Mouse (Mus musculus) layer of hippocampus, adult 9-11 months (tissue): ENCODE measurements at regions not wholly inside any gene's neighbourhood (a gene's known extent, or its start where the extent isn't known, plus 50 kb on each side); places are given as distances from the start of the nearest gene placed in this dataset.

Source experiments
- DNase-seq: peaks from one replicate; pipeline ENCODE4 v3.0.0; 2022

- DNase-seq: no peak
These were observed 1143.8 kb downstream of the 4930447A16Rik start for GRCm38 (mm10) chr15:38569011-38569640.

DNA sequence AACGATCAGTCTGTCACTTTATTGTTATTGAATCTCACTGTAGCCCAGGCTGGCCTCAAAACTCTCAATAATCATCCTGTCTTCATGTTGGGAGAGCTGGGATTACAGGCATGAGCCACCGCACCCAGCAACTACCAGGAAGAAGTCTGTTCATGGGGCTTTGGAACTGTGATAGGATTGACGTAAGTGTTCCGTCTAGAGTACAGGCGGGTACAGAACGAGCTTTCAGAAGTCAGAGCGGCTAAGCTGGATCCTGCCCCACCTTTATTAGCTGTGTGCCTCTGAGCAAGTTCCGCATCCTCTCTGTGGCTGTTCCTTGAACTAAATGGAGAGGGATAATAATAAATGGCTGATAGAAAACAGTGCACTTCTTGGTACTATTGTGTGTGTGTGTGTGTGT lies 1144.8 kb downstream of the 4930447A16Rik start:
- no peak for DNase-seq

- peak; percentile 8 for DNase-seq
These were observed 1145.4 kb downstream of the 4930447A16Rik start for GRCm38 (mm10) chr15:38570735-38571134.

- no peak for DNase-seq
These were observed 1147.3 kb downstream of the 4930447A16Rik start for GRCm38 (mm10) chr15:38572652-38573051.

GRCm38 (mm10) chr15:38574447-38574846 lies 1149.1 kb downstream of the 4930447A16Rik start:
- DNase-seq: no peak

- DNase-seq: no peak
These were observed 1149.9 kb downstream of the 4930447A16Rik start for GRCm38 (mm10) chr15:38575254-38575653.

DNA sequence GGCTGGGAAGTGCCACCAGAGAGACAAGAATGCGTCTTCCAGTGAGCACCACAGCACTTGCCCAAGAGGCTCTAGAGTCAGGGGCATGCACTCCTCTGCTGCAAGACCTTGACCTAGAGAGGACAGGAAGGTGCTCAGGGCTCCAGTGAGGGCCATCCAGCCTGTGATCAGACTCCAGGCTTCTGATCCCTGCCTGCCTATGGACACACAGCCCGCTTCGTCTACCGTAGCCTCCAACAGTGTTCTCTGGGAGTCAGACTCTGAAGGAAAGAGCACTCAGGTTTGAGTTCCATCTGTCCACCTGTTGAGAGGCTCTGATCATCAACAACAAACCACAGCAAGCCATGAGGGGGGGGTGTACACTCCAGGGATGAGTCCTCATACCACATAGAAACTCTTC lies 1152.3 kb downstream of the 4930447A16Rik start:
- DNase-seq: no peak

DNA sequence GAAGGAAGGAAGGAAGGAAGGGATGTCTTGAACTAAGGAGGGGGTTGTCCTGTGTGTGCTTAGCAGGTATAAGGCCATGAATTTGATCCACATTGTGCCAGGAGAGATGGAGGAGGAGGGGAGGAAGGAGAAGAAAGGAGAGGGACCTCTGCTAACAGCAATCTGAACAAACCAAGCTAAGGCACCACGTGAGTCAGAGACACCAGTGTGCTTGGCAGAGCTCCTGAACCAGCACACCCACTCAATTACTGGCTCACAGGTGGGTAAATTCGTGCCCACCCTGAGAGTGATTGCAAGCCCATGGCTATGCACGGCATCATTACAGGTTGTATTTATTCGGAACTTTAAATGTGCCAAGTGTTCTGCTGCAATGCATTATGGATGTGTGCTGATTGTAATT lies 1154.1 kb downstream of the 4930447A16Rik start:
- DNase-seq: no peak

DNA sequence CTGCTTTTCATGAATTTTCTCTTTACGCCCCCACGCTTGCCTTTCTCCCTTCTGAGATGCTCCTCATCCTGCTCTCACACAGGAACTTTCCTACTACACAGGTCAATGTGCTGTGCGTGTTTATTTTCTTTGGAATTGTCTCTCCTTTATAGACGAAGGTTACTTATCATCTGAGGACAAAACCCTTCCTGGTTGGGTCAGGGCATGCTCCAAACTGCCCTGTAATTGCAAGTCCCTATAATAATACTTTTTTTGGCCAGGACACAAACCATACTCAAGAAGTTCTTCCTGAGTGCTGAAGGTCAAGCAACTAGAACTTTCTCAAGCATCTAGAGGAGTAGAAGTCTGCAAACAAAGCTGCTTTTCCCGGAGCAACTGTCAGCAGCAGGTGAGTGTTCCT lies 1158.1 kb downstream of the 4930447A16Rik start:
- no peak for DNase-seq

GRCm38 (mm10) chr15:38584425-38584824 lies 1159.1 kb downstream of the 4930447A16Rik start:
- DNase-seq: no peak

DNA sequence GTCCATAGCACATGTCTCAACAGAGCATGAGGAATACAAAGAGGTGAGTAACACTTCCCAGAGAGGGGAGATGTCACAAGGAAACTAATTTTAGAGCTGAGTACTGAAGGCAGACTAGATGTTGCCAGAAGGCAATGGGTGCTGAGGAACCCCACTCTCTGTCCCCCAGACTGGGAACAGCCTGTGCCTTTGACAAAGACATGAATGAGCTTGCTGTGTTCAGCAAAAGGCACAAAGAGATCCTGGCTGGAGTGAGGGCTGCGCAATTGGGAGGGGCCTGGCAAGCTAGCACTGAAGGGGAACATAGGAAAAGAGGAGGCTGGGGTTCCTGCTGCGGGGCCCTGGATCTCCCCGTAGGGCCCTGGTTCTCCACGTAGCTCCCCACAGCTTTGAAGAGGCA lies 1160.3 kb downstream of the 4930447A16Rik start:
- peak; percentile 82 for DNase-seq

- no peak for DNase-seq
These were observed 1161.2 kb downstream of the 4930447A16Rik start for GRCm38 (mm10) chr15:38586594-38586993.

- DNase-seq: no peak
These were observed 1162.9 kb downstream of the 4930447A16Rik start for GRCm38 (mm10) chr15:38588268-38588667.

- DNase-seq: no peak
These were observed 1163.7 kb downstream of the 4930447A16Rik start for GRCm38 (mm10) chr15:38589010-38589409.

DNA sequence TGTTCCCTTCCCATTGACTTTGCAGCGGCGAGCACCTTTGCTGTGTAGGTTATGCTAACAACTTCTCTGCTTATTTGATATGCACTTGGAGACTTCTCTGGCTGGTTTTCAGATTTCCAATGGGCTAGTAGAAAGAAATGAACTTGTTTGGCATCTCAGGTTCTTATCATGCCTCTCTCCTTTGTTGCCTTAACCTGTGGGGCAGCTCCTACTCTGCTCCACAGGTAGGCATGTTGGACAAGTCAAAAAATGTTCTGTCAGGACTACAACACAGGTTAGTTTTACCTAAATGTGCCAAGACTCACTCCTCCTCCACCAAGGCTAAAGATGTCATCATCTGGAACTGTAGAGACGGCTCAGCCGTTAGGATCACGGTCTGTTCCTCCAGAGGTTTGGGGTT lies 1164.3 kb downstream of the 4930447A16Rik start:
- DNase-seq: no peak

DNA sequence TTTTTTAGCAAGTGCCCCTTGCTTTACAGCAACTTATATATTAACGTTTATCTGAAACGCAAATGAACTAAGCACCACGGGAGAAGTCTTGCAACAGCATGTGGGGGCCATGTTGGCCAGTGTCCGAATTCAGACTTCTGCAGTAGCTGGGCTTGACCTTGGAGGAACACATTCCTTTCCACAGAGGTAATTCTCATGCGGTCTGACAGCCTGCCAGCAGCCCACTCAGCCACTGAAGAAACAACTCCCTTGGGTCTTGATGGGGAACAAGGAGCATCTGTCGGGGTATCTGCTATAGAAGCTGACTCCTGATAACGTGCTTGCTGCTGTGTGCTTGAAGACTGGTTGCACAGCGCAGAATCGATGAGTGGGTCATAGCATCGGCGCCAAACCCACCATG lies 1168.7 kb downstream of the 4930447A16Rik start:
- no peak for DNase-seq

GRCm38 (mm10) chr15:38594747-38595146 lies 1169.4 kb downstream of the 4930447A16Rik start:
- DNase-seq: no peak

DNA sequence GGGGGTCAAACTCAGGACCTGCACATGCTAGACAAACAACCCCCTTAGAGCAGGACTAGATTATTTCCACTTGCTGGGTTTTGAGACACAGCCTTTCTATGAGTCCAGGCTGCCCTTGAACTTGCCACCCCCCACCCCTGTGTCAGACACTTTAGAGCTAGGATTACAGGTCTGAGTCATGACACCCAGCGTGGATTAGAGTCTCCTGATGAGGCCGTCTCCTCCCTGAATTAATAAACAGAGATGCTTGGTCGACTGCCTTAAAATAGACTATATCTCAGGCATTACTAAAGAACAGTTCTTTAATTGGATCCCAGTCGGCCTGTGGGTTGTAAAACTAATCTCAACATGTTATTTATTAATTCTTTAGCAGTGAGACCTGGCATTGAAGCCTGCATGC lies 1170.5 kb downstream of the 4930447A16Rik start:
- no peak for DNase-seq

DNA sequence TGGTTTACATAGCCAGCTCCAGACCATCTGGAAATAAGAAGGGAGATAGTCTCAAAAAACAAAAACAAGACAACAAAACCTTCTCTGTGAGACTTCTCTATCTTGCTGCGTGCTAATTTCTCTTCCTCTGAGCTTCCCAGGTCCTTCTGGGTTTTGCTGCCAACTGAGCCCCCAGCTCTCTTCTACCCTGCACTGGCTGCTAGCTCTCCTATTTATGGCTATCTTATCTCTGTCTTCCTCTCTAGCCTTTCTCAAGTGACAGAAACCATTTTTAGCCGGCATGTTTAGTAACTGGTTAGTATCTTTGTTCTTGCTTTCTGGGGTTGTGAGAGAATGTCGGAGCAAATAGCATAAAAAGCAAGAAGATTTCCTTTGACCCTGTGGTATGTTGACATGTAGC lies 1172.1 kb downstream of the 4930447A16Rik start:
- no peak for DNase-seq

- no peak for DNase-seq
These were observed 1176.1 kb downstream of the 4930447A16Rik start for GRCm38 (mm10) chr15:38601436-38601835.

DNA sequence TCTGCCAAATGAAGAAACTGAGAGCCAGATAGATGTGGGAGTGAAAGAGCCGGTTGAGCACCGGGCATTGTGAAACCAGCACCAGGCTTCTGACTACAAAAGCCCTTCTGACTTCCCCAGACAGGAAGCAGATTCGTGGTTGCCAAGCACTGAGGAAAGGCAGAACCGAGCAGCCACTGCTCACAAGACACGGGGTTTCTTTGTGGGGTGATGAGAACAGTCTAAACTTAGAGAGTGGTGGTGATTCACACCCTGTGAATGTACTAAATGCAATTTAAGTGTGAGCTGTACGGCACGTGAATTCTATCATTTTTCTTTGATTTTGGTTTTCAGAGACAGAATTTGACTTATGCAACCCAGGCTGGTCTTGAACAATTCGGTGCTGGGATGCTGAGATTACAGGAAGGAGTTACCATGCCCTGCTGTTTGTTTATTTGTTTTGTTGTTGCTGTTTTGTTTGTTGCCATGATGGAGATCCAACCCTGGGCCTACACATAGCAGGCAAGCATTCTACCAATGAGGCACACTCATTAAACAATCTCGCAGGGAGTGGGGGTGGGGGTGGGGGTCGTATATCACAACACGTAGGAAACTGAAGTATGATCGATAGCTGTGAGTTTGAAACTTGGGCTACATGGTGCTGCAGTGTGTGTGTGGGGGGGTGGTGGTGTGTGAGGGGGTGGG lies 1177.0 kb downstream of the 4930447A16Rik start:
- DNase-seq: peak; percentile 84

DNA sequence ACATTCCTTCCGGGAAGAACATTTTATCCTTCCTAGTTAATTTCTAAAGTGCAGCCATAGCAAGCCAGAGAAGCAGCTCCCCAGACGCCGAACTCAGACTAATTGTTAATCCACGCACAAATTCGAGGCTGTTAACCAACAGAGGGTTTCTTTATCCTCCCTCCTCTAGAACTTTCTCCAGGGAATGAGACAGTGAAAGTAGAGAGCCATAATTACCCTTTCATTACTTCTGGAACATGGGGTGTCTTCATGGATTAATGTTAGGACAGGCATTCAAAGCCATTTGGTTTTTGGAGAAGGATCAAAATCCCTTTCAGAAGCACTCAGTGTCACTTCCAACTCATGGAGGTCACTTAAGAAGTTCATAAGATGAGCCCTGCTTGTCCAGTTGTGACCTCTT lies 1178.6 kb downstream of the 4930447A16Rik start:
- no peak for DNase-seq

GRCm38 (mm10) chr15:38607368-38607767 lies 1182.0 kb downstream of the 4930447A16Rik start:
- no peak for DNase-seq

GRCm38 (mm10) chr15:38608207-38608870 lies 1183.0 kb downstream of the 4930447A16Rik start:
- no peak for DNase-seq
